Mouse (Mus musculus): ENCODE results near the gene Tbc1d16. TPM values are rescaled to one million over a fixed set of nuclear protein-coding genes. Genes with fewer than 3 reads are reported as not detected.

Tbc1d16 gene
- polyA plus RNA-seq, 1 experiment: 5.8 TPM

DNA sequence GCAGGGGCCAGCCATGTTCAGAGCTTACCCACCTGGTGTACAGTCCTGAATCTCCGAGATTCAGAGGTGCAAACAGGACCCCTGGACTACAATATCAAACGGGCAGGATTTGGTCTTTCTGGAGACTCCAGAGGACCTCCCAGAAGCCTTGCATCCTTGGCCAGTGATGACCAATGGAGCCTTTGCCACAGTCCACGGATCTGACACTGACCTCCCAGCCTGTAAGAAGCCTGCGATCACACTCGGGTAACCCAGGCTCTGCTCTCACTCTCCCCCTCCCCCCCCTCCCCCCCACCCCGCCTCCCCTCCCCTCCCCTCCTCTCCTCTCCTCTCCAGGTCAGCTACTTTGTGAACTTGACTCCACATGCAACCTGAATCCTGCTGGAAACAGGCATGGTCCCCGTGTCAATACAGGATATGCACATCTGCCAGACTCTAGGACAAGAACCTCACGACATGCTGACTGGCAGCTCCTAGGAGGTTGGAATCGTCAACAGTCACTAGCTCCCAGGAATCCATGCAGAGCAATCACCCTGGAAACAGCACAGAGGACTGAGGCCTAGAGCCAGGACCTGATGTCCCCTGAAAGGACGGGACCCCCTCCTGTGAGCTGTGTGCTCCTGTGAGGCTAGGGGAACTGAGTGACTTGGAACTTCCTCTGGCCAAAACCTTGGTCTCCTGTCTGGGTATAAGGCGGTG, 6.3 kb downstream of the Tbc1d16 start:
- H3K4me1 ChIP-seq (ENCODE audit: control insufficient read depth, insufficient read depth, low read length): peaks cover 39% of the 10 kb centered on the region
- no peak overlapping the region for H3K27ac ChIP-seq (ENCODE audit: insufficient read depth, low read depth, low read length)
- TF ChIP-seq CTCF (IDR thresholded peaks at IDR 0.05; ENCODE audit: low read depth, low read length) (no peak), POLR2A (IDR thresholded peaks at IDR 0.05; ENCODE audit: borderline replicate concordance, low read depth, low read length) (no peak)
- H3K4me3 ChIP-seq (ENCODE audit: insufficient read depth, low read length): no peak overlapping the region

DNA sequence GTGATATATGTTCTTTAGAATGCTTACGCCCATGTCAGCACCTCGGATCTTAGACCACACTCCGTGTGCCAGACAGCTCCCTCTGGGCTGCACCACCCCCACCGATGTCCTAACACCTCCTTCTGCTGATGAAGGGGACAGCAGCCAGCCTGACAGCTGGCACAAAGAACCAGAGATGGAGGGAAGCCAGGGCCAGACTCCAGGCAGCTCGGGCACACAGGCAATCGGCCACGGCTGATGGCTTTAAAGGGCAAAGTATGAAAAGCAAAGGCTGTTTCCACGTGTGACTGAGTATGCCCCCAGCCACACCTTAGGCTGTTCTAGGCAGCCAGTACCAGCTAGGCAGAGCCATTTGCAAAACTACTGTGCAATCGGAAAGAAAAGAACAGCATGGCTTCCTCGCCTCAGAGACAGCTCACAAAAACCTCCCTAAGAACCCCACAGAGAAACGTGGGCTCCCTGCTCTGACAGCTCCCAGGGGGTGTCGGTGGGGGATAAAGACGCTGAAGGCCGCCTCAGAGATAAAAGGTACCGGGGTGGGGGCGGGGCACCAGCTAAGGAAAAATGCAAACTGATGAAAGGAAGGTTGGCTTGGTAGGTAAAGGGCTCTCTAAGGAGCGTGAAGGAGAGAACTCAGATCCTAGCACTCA, 8.4 kb downstream of the Tbc1d16 start:
- H3K27ac ChIP-seq (ENCODE audit: insufficient read depth, low read depth, low read length): no peak overlapping the region
- peaks cover 27% of the 10 kb centered on the region for H3K4me1 ChIP-seq (ENCODE audit: control insufficient read depth, insufficient read depth, low read length)
- TF ChIP-seq POLR2A (IDR thresholded peaks at IDR 0.05; ENCODE audit: borderline replicate concordance, low read depth, low read length) (no peak), CTCF (IDR thresholded peaks at IDR 0.05; ENCODE audit: low read depth, low read length) (no peak)
- no peak overlapping the region for H3K4me3 ChIP-seq (ENCODE audit: insufficient read depth, low read length)

DNA sequence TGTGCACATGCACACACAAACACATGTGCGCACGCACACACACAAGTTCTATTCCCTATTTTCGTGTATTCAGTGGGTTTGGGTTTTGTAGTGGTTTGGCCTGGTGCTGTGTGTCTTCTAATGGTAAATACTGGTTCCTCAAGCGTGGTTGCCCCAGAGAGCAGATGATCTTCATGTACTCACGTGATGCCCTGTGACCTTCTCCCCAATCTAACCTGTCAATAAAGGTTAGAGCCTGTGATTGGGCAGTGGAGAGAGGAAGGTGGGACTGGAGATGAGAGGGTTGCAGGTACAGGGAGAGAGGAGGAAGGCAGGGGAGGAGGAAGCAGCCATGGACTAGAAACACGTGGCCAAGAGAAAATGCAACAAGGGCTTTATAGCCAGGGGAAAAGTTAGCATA, 10.4 kb downstream of the Tbc1d16 start:
- H3K4me3 ChIP-seq (ENCODE audit: insufficient read depth, low read length): no peak overlapping the region
- peaks cover 8% of the 10 kb centered on the region for H3K4me1 ChIP-seq (ENCODE audit: control insufficient read depth, insufficient read depth, low read length)
- H3K27ac ChIP-seq (ENCODE audit: insufficient read depth, low read depth, low read length): no peak overlapping the region
- TF ChIP-seq CTCF (IDR thresholded peaks at IDR 0.05; ENCODE audit: low read depth, low read length): no peak
- no peak for TF ChIP-seq POLR2A (IDR thresholded peaks at IDR 0.05; ENCODE audit: borderline replicate concordance, low read depth, low read length)

DNA sequence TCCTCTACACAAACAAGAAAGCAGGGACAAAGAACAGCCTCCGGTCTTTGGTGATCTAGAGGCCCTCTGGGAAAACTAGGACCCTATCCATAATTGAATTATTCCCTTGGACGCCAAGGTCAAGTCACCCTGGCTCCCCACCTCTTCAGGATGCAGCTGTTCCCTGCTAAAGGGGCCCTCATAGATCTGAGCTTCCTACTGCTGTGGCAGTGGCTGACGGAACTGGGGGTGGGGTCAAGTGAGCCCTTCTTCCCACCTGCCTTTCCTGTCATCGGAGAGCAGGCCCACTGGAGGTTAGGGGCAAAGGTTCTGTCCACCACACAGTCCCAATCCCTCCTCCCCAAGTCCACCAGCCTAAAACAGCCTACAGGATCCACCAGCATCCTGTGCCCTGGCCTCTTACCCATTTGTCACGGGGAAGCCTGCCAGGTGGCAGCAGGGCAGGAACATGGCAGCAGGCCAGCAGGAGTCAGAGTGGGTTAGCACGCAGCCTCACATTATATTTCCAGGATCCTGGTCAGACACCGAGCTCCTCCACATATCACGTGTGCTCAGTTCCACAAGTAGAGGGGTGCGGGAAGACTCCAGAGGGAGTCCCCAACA, 12.3 kb downstream of the Tbc1d16 start:
- H3K27ac ChIP-seq (ENCODE audit: insufficient read depth, low read depth, low read length): no peak overlapping the region
- H3K4me3 ChIP-seq (ENCODE audit: insufficient read depth, low read length): no peak overlapping the region
- H3K4me1 ChIP-seq (ENCODE audit: control insufficient read depth, insufficient read depth, low read length): peaks cover 2% of the 10 kb centered on the region; the same call in 1 of the 2 replicates
- TF ChIP-seq POLR2A (IDR thresholded peaks at IDR 0.05; ENCODE audit: borderline replicate concordance, low read depth, low read length) (no peak), CTCF (IDR thresholded peaks at IDR 0.05; ENCODE audit: low read depth, low read length) (no peak)

DNA sequence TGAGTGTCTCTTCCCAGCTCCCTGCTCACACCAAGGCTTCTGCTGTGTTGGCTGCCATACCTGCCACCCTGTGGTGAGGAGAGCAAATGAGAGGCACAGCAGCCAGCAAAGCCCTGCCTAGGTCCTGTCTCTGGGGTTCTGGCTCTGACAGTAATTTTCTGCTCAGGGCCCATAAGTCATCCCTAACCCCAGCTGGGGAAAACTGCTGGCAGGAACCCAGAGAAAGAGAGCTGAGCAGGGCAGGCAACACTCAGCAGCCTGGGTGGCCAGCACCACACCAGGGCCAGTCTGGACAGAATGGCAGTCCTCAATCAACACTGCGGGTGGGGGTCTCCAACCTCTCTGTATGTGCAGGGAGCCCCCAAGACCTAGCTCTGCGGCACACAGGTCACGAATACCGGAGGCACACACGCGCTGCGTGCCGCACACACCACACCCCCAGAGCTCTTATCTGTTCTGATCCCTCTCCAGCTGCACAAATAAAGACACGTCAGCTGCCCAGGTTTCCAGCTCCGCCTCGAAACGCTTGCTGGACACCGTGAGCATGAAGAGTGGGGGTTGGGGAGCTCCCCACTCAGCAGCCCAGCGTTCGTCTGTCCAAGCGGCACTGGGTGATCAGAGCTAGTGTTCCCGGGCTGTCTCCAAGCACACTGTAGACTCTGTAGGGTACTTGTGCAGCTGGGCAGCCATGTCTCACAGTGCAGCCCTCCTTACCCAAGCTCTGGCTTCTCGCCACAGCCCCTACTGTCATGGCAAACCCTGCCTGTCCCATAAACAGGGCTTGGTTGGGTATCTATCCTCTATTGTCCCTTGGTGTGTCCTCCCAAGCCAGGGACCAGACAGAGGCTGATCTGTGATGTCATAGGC, 13.0 kb downstream of the Tbc1d16 start:
- H3K4me1 ChIP-seq (ENCODE audit: control insufficient read depth, insufficient read depth, low read length): peaks cover 2% of the 10 kb centered on the region; the same call in 1 of the 2 replicates
- no peak overlapping the region for H3K27ac ChIP-seq (ENCODE audit: insufficient read depth, low read depth, low read length)
- H3K4me3 ChIP-seq (ENCODE audit: insufficient read depth, low read length): no peak overlapping the region
- TF ChIP-seq CTCF (IDR thresholded peaks at IDR 0.05; ENCODE audit: low read depth, low read length): no peak
- no peak for TF ChIP-seq POLR2A (IDR thresholded peaks at IDR 0.05; ENCODE audit: borderline replicate concordance, low read depth, low read length)

DNA sequence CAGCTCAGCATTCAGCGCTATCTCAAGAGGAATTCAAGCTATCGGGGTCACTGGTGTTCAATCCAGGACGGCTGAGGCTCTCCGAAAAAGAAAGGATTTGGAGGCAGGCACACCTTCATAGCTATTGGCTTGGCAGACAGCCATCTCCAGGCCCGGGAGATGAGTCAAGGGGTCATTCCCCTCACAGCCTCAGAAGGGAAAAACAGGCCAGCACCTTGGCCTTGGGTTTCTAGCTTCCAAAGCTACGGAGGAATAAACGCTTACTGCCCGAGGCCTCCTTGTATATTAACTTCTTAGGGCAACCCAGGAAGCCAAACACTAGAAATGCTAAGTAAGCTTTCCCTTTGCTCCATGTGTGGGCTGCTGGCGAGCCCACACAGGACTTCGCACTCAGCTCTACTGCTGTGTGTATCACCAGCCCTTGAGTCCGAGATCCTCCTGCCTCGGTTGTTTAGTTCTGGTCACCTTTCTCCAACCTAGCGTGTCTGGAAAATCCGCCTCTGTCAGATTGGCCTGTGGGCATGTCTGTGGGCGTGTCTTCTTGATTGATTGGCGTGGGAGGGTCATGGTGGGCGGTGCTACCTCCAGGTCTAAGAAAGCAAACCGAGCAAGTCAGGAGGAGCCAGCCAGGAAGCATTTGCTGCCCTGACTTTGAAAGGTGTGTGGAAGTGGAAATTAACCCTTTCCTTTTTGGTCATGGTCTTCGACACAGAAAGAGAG, 15.0 kb downstream of the Tbc1d16 start:
- no peak for TF ChIP-seq CTCF (IDR thresholded peaks at IDR 0.05; ENCODE audit: low read depth, low read length)
- TF ChIP-seq POLR2A (IDR thresholded peaks at IDR 0.05; ENCODE audit: borderline replicate concordance, low read depth, low read length): no peak
- peaks cover 2% of the 10 kb centered on the region; the same call in 1 of the 2 replicates for H3K4me1 ChIP-seq (ENCODE audit: control insufficient read depth, insufficient read depth, low read length)
- H3K27ac ChIP-seq (ENCODE audit: insufficient read depth, low read depth, low read length): no peak overlapping the region
- no peak overlapping the region for H3K4me3 ChIP-seq (ENCODE audit: insufficient read depth, low read length)

DNA sequence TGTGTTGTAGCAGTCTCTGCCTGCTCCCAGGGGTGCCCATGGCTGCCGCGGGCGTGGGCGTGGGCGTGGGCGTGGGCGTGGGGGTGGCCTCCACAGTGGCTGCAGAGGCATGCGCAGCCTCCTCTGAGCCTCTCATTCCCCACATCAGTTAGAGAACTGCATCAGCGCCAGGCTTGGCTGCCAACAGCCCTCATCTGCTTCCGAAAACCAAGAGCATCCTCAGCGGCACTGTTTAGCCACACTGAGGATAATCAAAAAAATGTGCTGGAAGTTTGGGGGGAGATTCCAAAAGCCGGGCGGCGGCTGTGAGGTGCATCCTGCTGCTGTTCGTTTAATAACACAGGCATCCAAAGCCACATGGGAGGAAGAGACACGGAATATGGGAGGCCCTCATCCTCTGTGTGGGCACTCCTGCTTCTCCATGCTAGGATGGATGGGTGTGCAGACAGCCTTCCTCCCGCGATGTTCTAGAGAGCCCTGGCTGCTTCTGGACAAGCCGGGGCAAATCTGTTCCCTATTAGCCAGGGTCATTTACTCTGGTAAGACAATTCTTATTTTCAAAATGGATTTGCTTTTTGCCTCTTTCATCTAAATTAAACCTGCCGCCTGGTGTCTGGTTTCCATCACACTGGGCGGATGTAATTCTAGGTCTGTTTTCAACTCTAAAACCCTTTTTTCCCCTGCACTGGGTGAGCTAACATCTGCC, 16.5 kb downstream of the Tbc1d16 start:
- Histone ChIP-seq H3K27ac (ENCODE audit: insufficient read depth, low read depth, low read length) (no peak overlapping the region), H3K4me3 (ENCODE audit: insufficient read depth, low read length) (no peak overlapping the region), H3K4me1 (ENCODE audit: control insufficient read depth, insufficient read depth, low read length) (no peaks in the 10 kb centered on the region)
- no peak for TF ChIP-seq CTCF (IDR thresholded peaks at IDR 0.05; ENCODE audit: low read depth, low read length)
- TF ChIP-seq POLR2A (IDR thresholded peaks at IDR 0.05; ENCODE audit: borderline replicate concordance, low read depth, low read length): no peak

DNA sequence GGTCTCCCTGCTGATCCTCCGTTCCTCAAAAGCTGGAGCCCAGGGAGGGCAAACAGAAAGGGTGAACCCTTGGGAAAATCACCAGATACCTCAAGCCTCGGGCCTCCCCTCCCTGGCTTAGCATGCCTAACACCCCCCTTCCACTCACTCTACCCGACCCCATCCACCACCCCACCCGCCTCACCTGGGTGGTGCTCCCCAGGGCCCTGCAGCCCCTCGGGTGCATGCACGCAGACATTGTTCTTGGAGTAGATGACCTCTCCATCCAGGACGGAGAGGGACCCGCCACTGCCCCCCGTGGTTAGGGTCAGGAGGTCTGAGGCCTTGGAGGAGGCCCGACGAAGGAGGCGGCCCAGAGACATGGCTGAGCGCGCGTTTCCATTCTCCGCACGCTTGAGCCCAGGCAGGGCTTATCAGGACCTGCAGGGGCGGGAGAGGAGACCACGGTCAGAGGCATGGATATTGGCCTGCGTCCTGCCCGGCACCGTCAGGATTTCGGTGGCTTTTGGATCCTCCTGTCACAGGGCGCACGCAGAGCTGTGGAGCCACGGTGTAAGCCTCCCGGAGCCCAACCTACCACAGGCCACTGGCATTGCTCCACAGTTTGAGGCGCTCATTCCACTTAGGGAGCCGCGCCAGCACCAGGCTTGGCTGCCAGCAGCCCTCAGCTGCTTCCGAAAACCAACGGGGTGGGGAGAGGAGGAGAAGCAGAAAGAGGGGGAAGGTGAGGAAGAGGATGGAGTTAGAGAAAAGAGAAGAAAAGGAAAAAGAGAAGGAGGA, 17.8 kb downstream of the Tbc1d16 start:
- no peak overlapping the region for H3K27ac ChIP-seq (ENCODE audit: insufficient read depth, low read depth, low read length)
- no peak overlapping the region for H3K4me3 ChIP-seq (ENCODE audit: insufficient read depth, low read length)
- no peak for TF ChIP-seq POLR2A (IDR thresholded peaks at IDR 0.05; ENCODE audit: borderline replicate concordance, low read depth, low read length)
- no peaks in the 10 kb centered on the region for H3K4me1 ChIP-seq (ENCODE audit: control insufficient read depth, insufficient read depth, low read length)

Data from bone marrow macrophage, adult 2 months (primary cell).